Mouse (Mus musculus) C2C12 (cell line): ENCODE data around the gene Atraid.

Experiments
- CTCF ChIP-seq: IDR thresholded peaks from one replicate; pipeline ENCODE4 v1.5.1; 2011; ENCODE audit not compliant: control insufficient read depth, insufficient read depth, insufficient read length
- MAX ChIP-seq: IDR thresholded peaks from one replicate; pipeline ENCODE4 v1.6.1; 2011; ENCODE audit warnings: mild to moderate bottlenecking, control low read depth

GRCm38 (mm10) chr5:31047074-31047473 lies 1.0 kb upstream of the Atraid start:
- TF ChIP-seq CTCF (no peak), MAX (no peak)
